Mouse (Mus musculus) thymus, postnatal 25 days (tissue): ENCODE measurements at regions not wholly inside any gene's neighbourhood (a gene's known extent, or its start where the extent isn't known, plus 50 kb on each side); places are given as distances from the start of the nearest gene placed in this dataset.
"Not testable (repeated sequence)": the region's sequence is repeated elsewhere in the genome, so short reads cannot be mapped to it uniquely, and the experiment has no call there.

Source experiments
- DNase-seq: peaks from one replicate; pipeline ENCODE4 v3.0.0; 2022

DNA sequence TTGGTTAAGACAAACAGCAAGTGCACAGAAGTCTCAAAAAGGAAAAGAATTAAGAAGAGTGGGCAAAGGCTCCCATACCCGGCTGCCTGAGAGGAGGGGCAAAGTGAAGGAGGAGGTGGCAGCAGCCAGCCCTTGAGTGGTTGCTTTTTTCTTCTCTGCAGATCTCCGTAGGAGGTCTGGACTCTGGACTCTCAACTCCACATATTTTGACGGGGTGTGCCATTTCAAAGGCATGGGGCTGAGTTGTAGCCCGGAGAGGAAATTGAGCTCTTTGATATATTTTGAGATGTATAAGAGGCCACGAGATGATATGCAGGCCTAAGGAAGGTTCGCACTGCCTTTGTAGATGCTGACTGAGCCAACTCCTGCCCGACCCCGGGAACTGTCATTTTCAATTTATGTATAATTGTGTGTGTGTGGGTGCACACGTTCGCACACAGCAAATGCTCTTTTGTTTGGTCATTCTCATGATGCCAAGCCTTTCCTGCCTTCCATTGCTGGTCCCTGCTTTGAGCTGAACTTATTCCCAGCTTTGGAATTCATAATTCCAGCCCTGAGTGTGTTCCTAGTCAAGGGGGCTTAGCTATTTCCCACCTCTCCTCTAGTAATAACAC lies 56.4 kb downstream of the Cxcr4 start:
- no peak for DNase-seq

DNA sequence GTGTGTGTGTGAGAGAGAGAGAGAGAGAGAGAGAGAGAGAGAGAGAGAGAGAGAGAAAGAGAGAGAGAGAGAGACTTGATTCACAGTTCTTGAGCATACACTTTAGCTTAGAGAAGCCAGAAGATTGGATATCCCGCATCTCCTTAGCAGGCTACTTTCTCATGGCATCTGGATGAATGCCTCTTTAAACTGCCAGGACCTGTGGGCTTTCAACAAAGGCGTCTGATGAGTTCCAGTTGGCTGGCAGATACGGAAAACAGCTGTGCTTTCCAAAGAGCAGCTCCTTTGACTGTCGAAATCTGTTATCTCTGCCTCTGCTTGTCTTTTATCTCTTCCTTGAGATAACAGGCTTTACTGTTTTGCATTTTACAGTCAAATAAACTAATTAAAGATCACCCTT lies 59.5 kb downstream of the Cxcr4 start:
- DNase-seq: no peak

- DNase-seq: no peak
Observed at GRCm38 (mm10) chr1:128529808-128530545, 62.1 kb downstream of the Cxcr4 start.

- no peak for DNase-seq
Observed at GRCm38 (mm10) chr1:128519234-128519633, 72.9 kb downstream of the Cxcr4 start.

- no peak for DNase-seq
Observed at GRCm38 (mm10) chr1:128518514-128518913, 73.6 kb downstream of the Cxcr4 start.

GRCm38 (mm10) chr1:128517351-128517750 lies 74.7 kb downstream of the Cxcr4 start:
- no peak for DNase-seq

DNA sequence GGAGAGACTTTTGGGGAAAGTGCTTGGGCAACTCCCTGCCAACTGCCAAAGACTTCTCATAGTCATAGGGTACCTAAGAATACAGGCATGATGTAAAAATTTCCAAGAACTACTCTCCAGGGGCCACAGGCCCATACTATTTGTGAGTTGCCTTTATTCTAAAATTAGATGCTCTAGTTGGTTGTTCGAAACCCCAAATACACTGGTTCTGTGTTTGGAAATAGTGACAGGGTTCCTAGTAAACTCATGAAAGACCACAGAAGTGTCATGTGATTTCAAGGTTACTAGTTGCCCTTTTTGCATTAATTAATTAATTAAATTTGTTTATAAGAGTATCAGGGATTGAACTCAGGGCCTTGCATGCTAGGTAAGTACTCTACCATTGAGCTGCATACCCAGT lies 77.8 kb downstream of the Cxcr4 start:
- DNase-seq: no peak

DNA sequence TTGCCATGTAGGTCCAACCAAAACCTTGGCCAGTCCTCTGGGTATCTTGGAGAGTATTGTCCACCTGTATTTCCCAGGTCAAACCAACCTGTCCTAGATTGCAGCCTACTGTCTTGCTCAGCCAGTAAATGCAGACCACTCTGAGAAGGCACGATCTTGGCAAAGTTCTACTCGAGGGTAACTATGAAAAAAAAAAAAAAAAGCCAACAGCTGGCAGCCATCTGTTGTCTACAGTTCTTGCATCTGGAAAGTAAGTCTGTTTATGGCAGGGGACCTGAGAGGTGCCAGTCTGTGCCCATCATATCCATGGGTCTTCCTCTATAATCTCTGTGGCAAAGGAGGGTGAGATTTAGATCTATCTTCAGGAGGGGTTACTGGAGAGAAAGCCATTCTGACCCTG lies 78.2 kb downstream of the Cxcr4 start:
- DNase-seq: no peak

DNA sequence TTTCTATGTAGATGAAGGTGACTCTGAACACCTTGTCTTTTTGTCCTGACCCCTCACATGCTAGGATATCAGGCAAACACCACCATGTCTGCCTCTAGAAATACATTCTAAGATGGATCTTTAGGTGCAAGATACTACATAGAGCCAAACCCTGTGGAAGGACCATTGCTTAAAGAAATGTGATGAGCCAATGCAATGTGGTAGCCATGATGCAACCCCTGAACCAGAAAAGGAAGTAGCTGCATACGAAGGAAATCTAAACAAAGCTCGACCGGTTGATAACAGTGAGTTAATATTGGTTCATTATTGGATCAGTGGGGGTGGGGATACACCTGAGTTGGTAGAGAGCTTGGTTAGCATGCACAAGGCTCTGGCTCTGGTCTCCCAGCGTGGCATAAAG lies 78.9 kb downstream of the Cxcr4 start:
- no peak for DNase-seq

DNA sequence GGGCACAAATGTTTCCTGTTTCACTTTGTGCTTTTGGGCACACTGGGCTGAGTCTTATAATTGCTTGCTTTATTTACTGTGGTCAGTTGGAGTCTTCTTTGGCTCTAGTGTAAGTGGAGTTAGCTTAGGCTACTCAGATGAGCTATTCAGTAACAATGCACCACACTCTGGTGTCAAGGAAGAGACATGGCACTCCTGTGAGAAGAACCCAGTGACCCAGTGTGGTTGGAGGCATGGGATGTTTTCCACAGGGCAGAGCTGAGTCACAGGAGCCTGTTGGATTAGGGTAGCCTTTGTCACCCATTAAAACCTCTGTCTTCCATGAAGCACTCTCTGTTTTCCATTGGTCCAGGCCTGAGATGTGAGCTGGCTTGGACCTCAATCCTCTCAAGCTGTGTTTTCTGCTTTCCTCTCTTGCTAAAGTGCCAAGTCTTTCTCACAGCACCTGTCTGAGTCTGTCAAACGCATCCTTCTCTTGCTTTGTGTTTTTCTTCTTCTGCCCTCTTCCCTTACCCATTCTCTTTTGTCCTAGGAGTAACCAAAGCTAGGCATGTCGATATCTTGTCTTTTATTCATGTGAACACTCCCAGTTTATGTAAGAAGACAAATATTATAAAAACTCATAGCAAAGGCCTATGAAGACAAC lies 83.2 kb downstream of the Cxcr4 start:
- DNase-seq: no peak

DNA sequence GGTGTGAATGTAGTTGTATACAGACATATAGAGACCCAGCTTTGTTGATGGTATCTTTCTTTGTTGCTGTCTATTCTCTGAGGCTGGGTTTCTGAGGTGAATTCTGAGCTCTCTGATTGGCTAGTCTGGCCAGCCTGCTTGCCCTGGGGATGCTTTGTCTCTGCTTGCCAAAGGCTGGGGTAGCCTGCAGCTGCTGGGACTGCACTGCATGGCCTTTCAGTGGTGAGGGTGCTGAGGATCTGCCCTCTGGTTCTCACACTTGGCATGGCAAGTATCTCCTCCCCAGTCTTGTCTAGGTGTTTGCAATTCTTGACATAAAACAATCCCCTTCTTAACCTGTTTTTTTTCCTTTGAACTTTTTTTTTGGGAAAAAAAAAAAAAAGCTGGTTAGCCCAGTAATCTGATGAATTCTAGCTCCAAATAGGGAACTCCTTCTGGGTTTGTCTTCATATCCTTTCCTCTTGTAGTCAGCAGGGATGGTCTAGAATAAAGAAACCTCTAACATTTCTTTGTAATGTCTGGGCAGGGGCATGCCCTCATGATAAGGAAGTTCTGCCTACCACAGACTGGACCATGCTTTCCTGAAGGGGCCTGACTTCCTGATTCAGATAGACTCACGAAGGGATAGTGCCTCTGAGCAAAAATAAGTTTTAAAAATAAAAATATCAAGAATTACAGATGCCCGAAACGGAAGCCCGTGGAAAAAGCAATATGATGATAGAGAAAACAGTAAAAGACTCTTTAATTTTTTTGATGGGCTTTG lies 85.4 kb downstream of the Cxcr4 start:
- peak; percentile 39 for DNase-seq

- DNase-seq: no peak
Observed at GRCm38 (mm10) chr1:128504371-128504770, 87.2 kb upstream of the Dars start.

- no peak for DNase-seq
Observed at GRCm38 (mm10) chr1:128498042-128498772, 81.0 kb upstream of the Dars start.

- DNase-seq: no peak
Observed at GRCm38 (mm10) chr1:128492251-128492650, 75.1 kb upstream of the Dars start.

DNA sequence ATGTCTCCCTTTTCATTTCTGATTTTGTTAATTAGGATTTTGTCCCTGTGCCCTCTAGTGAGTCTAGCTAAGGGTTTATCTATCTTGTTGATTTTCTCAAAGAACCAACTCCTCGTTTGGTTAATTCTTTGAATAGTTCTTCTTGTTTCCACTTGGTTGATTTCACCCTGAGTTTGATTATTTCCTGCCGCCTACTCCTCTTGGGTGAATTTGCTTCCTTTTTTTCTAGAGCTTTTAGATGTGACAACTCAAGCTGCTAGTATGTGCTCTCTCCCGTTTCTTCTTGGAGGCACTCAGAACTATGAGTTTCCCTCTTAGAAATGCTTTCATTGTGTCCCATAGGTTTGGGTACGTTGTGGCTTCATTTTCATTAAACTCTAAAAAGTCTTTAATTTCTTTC lies 70.0 kb upstream of the Dars start:
- not testable (repeated sequence) for DNase-seq

- no peak for DNase-seq
Observed at GRCm38 (mm10) chr1:128478376-128478775, 61.2 kb upstream of the Dars start.

DNA sequence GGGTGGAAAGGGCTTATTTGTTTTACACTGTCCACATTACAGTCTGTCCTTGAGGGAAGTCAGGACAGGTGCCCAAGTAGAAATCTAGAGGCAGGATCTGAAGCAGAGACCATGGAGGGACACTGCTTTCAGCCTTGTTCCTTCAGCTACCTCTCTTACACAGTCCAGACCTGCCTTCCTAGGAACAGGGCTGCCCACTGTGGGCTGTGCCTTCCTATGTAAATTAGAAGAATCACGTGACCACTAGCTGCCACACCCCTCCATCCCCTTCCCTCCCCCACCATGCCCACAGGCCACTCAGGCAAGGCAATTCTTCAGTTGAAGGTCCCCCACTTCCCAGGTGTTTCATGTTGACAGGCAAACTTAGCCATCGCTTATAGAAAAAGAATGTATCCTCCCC lies 60.5 kb upstream of the Dars start:
- DNase-seq: no peak

- DNase-seq: no peak
Observed at GRCm38 (mm10) chr1:128472713-128473230, 55.6 kb upstream of the Dars start.

DNA sequence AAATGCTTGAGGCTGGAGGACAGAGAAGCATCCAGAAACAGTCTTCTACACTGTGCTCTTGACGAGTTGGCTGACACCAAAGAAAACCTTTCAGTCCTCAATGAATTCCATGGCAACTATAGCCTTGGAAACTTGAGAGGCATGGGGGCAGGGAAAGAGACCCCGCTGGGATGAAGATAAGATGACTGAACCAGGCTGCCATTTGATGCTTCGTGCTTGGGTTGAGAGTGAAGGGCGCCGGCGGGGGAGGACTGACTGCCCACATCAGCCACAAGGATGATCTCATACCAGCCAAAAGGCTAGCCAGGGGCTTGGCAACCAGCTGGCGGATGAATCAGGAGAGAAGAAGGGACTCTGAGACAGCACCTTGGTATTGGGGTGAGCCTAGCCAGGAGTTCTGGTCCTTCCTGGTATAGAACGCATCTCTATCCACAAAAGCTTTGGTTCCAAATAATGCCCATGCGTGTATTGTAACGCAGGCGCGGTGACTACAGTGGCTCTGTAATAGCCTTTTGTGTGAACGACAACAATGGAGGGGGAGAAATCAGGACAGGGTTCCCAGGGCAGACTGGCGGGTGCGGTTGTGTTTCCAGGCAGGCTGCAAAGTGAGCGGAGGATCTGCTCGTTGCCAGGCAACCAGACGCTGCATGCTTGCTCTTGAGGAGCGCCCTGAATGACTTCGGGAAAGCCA lies 55.0 kb upstream of the Dars start:
- no peak for DNase-seq

GRCm38 (mm10) chr1:128470786-128471185 lies 53.6 kb upstream of the Dars start:
- no peak for DNase-seq

GRCm38 (mm10) chr1:128469054-128469453 lies 51.9 kb upstream of the Dars start:
- DNase-seq: no peak
